Mouse (Mus musculus) embryonic facial prominence, embryonic 11.5 days (tissue): Measurements from ENCODE around the gene Mlip. TPM values are rescaled to one million over a fixed set of nuclear protein-coding genes. Genes with fewer than 3 reads are reported as not detected.

ENCODE experiments used
- ATAC-seq: fragments of 200-750 bp; cut with Nextera tagmentation; replicated peaks from 2 replicates; pipeline ENCODE4 v1.8.0; 2017; ENCODE audit warnings: low read depth; ENCODE audit not compliant: insufficient number of reproducible peaks, low FRiP score, low TSS enrichment
- DNase-seq: peaks from one replicate; pipeline ENCODE4 v3.0.0-alpha.2; 2015; ENCODE audit warnings: low spot score
- H3K27ac ChIP-seq: fragments of 300-500 bp; sonication (generic); replicated peaks from 2 replicates; pipeline ENCODE4 v1.5.1; 2014; ENCODE audit warnings: mild to moderate bottlenecking, low read depth, low read length, control low read depth
- H3K27me3 ChIP-seq: fragments of 300-500 bp; sonication (generic); 2 replicates; pipeline ENCODE4 v1.6.1; 2014; ENCODE audit warnings: mild to moderate bottlenecking, low read length, moderate library complexity, mixed read lengths; ENCODE audit not compliant: control insufficient read depth, insufficient read depth
- H3K36me3 ChIP-seq: fragments of 300-500 bp; sonication (generic); replicated peaks from 2 replicates; pipeline ENCODE4 v1.6.1; 2014; ENCODE audit warnings: low read depth, mild to moderate bottlenecking, low read length, moderate library complexity, mixed read lengths; ENCODE audit not compliant: control insufficient read depth, insufficient read depth
- H3K4me1 ChIP-seq: fragments of 300-500 bp; sonication (generic); 2 replicates; pipeline ENCODE4 v1.6.1; 2014; ENCODE audit warnings: low read length, mixed read lengths; ENCODE audit not compliant: control insufficient read depth, insufficient read depth
- H3K4me2 ChIP-seq: fragments of 300-500 bp; sonication (generic); 2 replicates; pipeline ENCODE4 v1.6.1; 2014; ENCODE audit warnings: low read depth, mild to moderate bottlenecking, control low read depth, low read length, moderate library complexity
- H3K4me3 ChIP-seq: fragments of 300-500 bp; sonication (generic); 2 replicates; pipeline ENCODE4 v1.5.1; 2014; ENCODE audit warnings: low read depth, low read length, control low read depth
- H3K9ac ChIP-seq: fragments of 300-500 bp; sonication (generic); replicated peaks from 2 replicates; pipeline ENCODE4 v1.6.1; 2014; ENCODE audit warnings: mild to moderate bottlenecking, control low read depth, low read length
- H3K9me3 ChIP-seq: fragments of 300-500 bp; sonication (generic); replicated peaks from 2 replicates; pipeline ENCODE4 v1.6.1; 2016; ENCODE audit warnings: mild to moderate bottlenecking, low read length, inconsistent platforms, mixed read lengths; ENCODE audit not compliant: control insufficient read depth
- WGBS: fragments of 180-500 bp; shearing (Covaris S2); extraction: QIAGEN DNeasy Blood & Tissue Kit; methylation state at CpG from one replicate; pipeline ENCODE4 v1.1.7; 2014; 5-methylcytosine and 5-hydroxymethylcytosine counted together
- polyA plus RNA-seq: library from polyadenylated mRNA; unstranded; fragments of >200 nt; fragmentation: Nextera tagmentation; extraction: Ambion mirVana; gene quantifications from 2 replicates; pipeline ENCODE4 v1.2.1, GENCODE M21; 2014

Gene Mlip
- polyA plus RNA-seq, 1 experiment from 2014 or later = 0.29 TPM

DNA sequence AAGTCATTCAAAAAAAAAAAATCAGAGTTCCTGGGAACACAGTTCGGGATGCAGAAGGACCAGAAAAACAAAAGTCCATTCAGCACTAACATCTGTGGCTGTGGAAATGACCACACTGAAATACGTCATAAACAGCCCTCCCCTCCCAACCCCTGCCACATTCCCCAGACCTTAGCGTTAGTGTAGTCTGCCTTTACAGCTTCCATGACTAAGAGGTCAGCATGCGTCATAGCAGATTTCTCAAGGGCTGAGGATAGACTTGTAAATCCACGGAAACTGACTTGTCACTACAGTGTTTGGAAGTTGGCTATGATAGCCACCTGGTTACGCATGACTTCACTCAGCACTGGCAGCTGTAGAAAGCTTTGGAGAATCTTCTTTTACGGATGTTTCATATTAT is 8.5 kb downstream of the Mlip start:
- Histone ChIP-seq H3K27me3 (no peaks in the 10 kb centered on the region), H3K9me3 (no peaks in the 10 kb centered on the region), H3K4me3 (no peak overlapping the region), H3K27ac (no peak overlapping the region), H3K9ac (no peak overlapping the region), H3K36me3 (no peaks in the 10 kb centered on the region), H3K4me2 (no peak overlapping the region), H3K4me1 (no peaks in the 10 kb centered on the region)
- 66% methylated on average over 7 of the region's 7 CpGs for WGBS
- DNase-seq (no peak), ATAC-seq (no peak)

DNA sequence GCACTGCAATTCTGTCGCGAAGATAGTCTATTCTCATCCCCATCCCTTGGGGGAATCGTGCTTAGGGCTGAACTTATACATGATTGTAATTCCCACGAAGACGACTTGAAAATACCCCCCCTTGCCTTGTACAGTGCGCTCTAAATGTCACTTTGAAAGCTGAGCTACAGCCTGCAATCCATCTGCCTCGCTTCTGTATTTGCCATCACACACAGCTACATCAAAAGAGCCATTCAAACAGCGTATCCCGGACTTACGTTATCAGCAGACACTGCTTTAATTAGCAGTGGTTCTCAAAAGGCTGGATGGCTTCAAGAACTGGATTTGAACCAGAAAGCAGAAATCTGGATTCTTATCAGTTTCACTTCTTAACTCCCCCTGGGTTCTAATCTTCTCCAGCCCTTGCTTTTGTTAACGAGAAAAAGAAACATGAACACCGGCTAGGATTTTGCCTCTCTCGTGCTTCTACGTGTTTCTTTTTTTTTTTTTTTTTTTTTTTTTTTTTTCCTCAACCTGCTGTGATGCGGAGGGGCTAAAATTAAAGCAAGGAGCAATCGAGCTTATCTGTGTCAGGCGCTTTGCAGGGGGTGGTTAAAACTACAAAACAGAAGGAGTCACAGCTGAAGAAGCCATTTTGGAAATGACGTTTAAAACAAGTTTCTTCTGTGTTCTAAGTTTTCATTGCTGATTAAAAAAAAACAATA is 12.5 kb downstream of the Mlip start:
- H3K4me3 ChIP-seq = no peak overlapping the region
- peak overlapping the region; percentile 10 for H3K4me2 ChIP-seq
- H3K27me3 ChIP-seq = no peaks in the 10 kb centered on the region
- 28% methylated on average over 18 of the region's 18 CpGs for WGBS
- no peaks in the 10 kb centered on the region for H3K36me3 ChIP-seq
- DNase-seq (peak; percentile 41), ATAC-seq (no peak)
- no peaks in the 10 kb centered on the region for H3K4me1 ChIP-seq
- no peak overlapping the region for H3K27ac ChIP-seq
- no peak overlapping the region for H3K9ac ChIP-seq
- H3K9me3 ChIP-seq = no peaks in the 10 kb centered on the region

DNA sequence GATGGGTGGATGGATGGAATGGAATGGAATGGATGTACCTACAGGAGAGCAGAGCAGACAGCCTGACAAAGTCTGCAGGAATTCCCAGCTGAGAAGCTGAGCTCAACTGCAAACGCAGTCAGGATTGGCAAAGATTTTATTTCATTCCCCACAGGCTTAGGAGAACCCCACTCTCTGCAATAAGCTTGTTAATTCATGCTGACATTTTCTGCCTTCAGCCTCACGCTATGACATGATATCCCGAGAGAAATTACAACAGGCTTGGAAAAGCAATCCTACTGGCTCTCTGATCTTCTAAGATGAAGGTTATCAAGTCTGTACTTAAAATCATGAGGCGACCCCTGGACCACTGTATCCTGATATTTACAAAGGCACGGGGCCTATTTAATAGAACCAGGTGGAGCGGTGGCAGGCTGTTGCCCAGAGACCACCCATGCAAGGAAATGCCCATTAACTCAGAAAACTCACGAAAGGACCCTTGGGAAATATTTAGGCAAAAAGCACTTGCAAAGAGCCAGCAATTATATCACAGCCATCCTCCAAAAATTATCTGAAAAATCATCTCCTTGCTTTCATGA is 13.1 kb downstream of the Mlip start:
- H3K36me3 ChIP-seq = no peaks in the 10 kb centered on the region
- H3K4me3 ChIP-seq = no peak overlapping the region
- H3K9me3 ChIP-seq = no peaks in the 10 kb centered on the region
- no peaks in the 10 kb centered on the region for H3K27me3 ChIP-seq
- WGBS = 48% methylated on average over 7 of the region's 7 CpGs
- H3K4me1 ChIP-seq = no peaks in the 10 kb centered on the region
- H3K27ac ChIP-seq = no peak overlapping the region
- ATAC-seq = no peak
- peak; percentile 23 for DNase-seq
- H3K4me2 ChIP-seq = no peak overlapping the region; the same call in 1 of the 2 replicates
- no peak overlapping the region for H3K9ac ChIP-seq

DNA sequence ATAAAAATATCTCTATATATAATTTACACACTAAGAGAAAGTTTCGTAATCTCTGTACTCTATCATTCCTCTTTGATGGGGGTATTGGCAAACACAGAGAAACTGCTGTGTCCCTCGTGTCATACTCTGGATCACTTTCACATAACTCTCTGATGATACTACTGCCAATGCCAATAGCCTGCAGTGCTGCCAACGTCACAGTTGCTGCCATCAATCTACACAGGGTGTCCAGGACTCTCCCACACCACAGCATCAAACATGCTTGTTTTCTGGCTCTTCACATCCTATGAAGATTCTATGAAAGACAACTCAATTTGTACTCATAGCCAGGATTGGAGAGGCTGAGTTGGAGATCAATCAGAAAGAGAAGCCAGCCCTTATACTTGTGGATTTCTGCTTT is 17.4 kb downstream of the Mlip start:
- ATAC-seq (no peak), DNase-seq (no peak)
- Histone ChIP-seq H3K36me3 (no peaks in the 10 kb centered on the region), H3K9me3 (no peaks in the 10 kb centered on the region), H3K9ac (no peak overlapping the region), H3K4me3 (no peak overlapping the region), H3K4me1 (no peaks in the 10 kb centered on the region), H3K4me2 (no peak overlapping the region), H3K27me3 (no peaks in the 10 kb centered on the region), H3K27ac (no peak overlapping the region)
- WGBS = 87% methylated on average over 3 of the region's 3 CpGs

DNA sequence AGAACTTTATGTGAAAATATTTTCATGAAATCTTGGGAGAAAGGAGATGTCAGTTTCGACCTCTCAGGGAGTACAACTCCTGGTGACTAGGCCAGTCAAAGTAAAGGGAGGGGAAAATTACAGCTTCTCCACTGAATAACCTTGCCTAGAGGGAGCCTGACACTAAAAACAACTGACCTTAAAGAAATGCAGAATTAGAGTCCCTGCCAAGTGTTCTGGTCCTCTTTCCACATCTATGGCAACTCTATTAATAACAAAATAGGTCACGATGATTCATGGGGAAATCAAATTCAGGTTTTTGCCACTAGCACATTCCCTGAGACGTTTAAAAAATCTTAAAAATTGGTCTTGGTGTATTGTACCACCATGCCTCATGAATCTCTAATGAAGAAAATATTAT is 34.4 kb downstream of the Mlip start:
- H3K9ac ChIP-seq = no peak overlapping the region
- H3K36me3 ChIP-seq = no peaks in the 10 kb centered on the region
- H3K27me3 ChIP-seq = no peaks in the 10 kb centered on the region
- H3K4me1 ChIP-seq = no peaks in the 10 kb centered on the region
- no peaks in the 10 kb centered on the region for H3K9me3 ChIP-seq
- DNase-seq (no peak), ATAC-seq (no peak)
- H3K27ac ChIP-seq = no peak overlapping the region
- H3K4me3 ChIP-seq = no peak overlapping the region
- no peak overlapping the region for H3K4me2 ChIP-seq
- 87% methylated on average over 3 of the region's 3 CpGs for WGBS

DNA sequence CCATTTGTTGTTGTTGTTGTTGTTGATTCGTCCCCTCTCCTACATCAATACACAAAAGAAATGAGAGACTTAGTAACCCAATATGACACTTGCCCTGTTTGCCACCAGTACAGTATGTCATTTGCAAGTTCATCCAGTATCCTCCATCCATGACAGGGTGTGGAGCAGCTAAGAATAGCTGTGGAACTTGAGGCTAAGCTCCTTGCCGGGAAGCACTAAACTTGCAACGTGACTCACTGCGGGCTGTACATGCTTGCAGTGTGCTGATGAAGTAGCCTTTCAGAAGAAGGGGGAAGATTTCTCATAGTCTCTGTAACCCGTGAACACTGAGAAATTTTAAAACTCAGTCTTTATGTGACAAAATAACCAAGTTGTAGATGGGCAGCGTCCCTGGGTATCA is 42.2 kb downstream of the Mlip start:
- no peak overlapping the region for H3K9ac ChIP-seq
- no peak overlapping the region for H3K4me3 ChIP-seq
- no peak overlapping the region for H3K27ac ChIP-seq
- no peak overlapping the region for H3K4me2 ChIP-seq
- no peaks in the 10 kb centered on the region for H3K9me3 ChIP-seq
- DNase-seq (no peak), ATAC-seq (no peak)
- H3K36me3 ChIP-seq = no peaks in the 10 kb centered on the region
- no peaks in the 10 kb centered on the region for H3K4me1 ChIP-seq
- H3K27me3 ChIP-seq = no peaks in the 10 kb centered on the region
- WGBS = 85% methylated on average over 6 of the region's 6 CpGs

DNA sequence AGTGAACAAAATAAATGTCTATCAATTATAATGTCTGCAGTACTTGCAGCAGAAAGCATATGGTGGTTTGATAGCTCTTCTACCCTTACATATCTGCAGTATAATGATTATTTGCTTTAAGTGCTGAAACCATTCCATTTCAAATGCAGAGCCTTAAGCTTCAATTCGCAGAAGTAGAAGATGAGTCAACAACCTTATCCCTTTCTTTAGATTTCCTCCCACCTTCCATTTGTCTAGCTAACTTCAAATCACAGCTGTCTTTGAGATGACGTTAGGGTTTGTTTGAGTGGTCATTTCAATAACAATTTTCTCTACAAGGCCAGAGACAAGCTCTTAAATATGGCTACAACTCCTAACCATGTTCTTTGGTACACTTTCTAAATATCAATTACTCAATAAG is 47.4 kb downstream of the Mlip start:
- no peak overlapping the region for H3K27ac ChIP-seq
- H3K9me3 ChIP-seq = no peaks in the 10 kb centered on the region
- H3K27me3 ChIP-seq = no peaks in the 10 kb centered on the region
- no peak overlapping the region for H3K4me3 ChIP-seq
- no peak overlapping the region for H3K4me2 ChIP-seq
- H3K36me3 ChIP-seq = no peaks in the 10 kb centered on the region
- ATAC-seq (no peak), DNase-seq (no peak)
- 80% methylated on average over 2 of the region's 2 CpGs for WGBS
- no peaks in the 10 kb centered on the region for H3K4me1 ChIP-seq
- H3K9ac ChIP-seq = no peak overlapping the region

DNA sequence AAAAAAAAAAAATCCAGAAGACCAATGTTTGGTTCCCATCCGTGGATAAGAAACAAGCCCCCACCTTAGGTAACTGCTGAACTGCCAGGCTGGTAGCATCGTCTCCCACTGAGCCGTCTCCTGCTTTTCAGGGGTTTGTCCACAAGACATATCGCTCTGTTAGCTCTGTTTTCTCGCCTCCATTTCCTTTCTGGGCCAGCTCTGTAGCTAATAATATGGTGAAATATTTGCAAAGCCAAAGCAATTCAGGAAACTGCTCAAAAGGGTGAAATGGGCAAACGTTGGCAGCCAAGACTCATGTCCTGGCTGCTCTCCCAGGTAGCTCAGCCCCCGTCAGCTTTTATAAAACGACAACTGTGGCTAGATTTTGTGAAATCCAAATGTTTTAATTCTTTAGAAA is 50.4 kb downstream of the Mlip start:
- no peak for DNase-seq
- H3K9ac ChIP-seq = no peak overlapping the region
- H3K36me3 ChIP-seq = no peaks in the 10 kb centered on the region
- no peak for ATAC-seq
- H3K27ac ChIP-seq = no peak overlapping the region
- no peak overlapping the region for H3K4me3 ChIP-seq
- no peak overlapping the region for H3K4me2 ChIP-seq
- no peaks in the 10 kb centered on the region for H3K9me3 ChIP-seq
- WGBS = 91% methylated on average over 8 of the region's 8 CpGs
- no peaks in the 10 kb centered on the region for H3K4me1 ChIP-seq
- H3K27me3 ChIP-seq = no peaks in the 10 kb centered on the region
